Mouse (Mus musculus): ENCODE data around the gene Egf. TPM values are rescaled to one million over a fixed set of nuclear protein-coding genes. Genes with fewer than 3 reads are reported as not detected.
A peak's percentile ranks its signal among the peaks of the same experiment; 100 is the strongest.

Egf gene
- polyA plus RNA-seq, 1 experiment = 3.6 TPM

DNA sequence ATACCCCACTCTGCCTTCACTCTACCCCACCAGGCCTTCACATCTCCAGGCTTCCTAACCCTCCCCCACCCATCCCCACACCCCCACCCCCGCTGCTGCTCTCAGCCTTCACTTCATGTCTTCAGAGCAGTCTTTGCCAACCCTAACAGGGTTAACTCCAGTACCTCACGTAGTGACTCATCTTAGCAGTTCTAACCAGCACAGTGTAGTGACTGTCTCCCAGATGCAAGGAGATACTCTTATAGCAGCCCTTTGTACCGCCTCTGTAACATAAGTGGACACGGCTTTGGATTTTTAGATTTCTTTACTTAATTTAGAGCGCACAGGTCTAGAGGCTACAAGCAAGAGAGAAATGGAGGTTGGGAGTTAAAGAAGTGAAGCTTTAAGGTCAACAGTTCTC, 106.5 kb downstream of the Egf start:
- 89% methylated on average over 5 of the region's 5 CpGs for WGBS
- Histone ChIP-seq H3K4me3 (replicated peaks; ENCODE audit: insufficient read depth, low read depth, low read length) (no peak overlapping the region), H3K4me1 (ENCODE audit: control insufficient read depth, insufficient read depth, low read length) (peaks cover 5% of the 10 kb centered on the region), H3K27ac (ENCODE audit: insufficient read depth, low read length) (no peak overlapping the region), H3K27me3 (ENCODE audit: control insufficient read depth, insufficient read depth, low read length) (no peaks in the 10 kb centered on the region)
- TF ChIP-seq POLR2A (IDR thresholded peaks at IDR 0.05; ENCODE audit: borderline replicate concordance, insufficient read depth, low read length) (no peak), CTCF (IDR thresholded peaks at IDR 0.05; ENCODE audit: borderline replicate concordance, insufficient read depth, low read depth, low read length) (no peak)
- DNase-seq = no peak

GRCm38 (mm10) chr3:129647312-129647711, 107.8 kb downstream of the Egf start:
- Histone ChIP-seq H3K27me3 (ENCODE audit: control insufficient read depth, insufficient read depth, low read length) (no peaks in the 10 kb centered on the region), H3K27ac (ENCODE audit: insufficient read depth, low read length) (no peak overlapping the region), H3K4me1 (ENCODE audit: control insufficient read depth, insufficient read depth, low read length) (peaks cover 2% of the 10 kb centered on the region; the same call in 1 of the 2 replicates), H3K4me3 (replicated peaks; ENCODE audit: insufficient read depth, low read depth, low read length) (no peak overlapping the region)
- no peak for TF ChIP-seq POLR2A (IDR thresholded peaks at IDR 0.05; ENCODE audit: borderline replicate concordance, insufficient read depth, low read length)
- TF ChIP-seq CTCF (IDR thresholded peaks at IDR 0.05; ENCODE audit: borderline replicate concordance, insufficient read depth, low read depth, low read length) = no peak
- WGBS = 83% methylated on average over 10 of the region's 10 CpGs
- DNase-seq = no peak

- Histone ChIP-seq H3K4me1 (ENCODE audit: control insufficient read depth, insufficient read depth, low read length) (peaks cover 2% of the 10 kb centered on the region; the same call in 1 of the 2 replicates), H3K27ac (ENCODE audit: insufficient read depth, low read length) (no peak overlapping the region), H3K27me3 (ENCODE audit: control insufficient read depth, insufficient read depth, low read length) (no peaks in the 10 kb centered on the region), H3K4me3 (replicated peaks; ENCODE audit: insufficient read depth, low read depth, low read length) (no peak overlapping the region)
- 84% methylated on average over 5 of the region's 5 CpGs for WGBS
- no peak for TF ChIP-seq POLR2A (IDR thresholded peaks at IDR 0.05; ENCODE audit: borderline replicate concordance, insufficient read depth, low read length)
- TF ChIP-seq CTCF (IDR thresholded peaks at IDR 0.05; ENCODE audit: borderline replicate concordance, insufficient read depth, low read depth, low read length) = no peak
- no peak for DNase-seq
Measured at GRCm38 (mm10) chr3:129646781-129647180, 108.3 kb downstream of the Egf start.

GRCm38 (mm10) chr3:129645409-129645808, 109.7 kb downstream of the Egf start:
- Histone ChIP-seq H3K4me1 (ENCODE audit: control insufficient read depth, insufficient read depth, low read length) (peaks cover 9% of the 10 kb centered on the region; the same call in 1 of the 2 replicates), H3K27me3 (ENCODE audit: control insufficient read depth, insufficient read depth, low read length) (no peaks in the 10 kb centered on the region), H3K4me3 (replicated peaks; ENCODE audit: insufficient read depth, low read depth, low read length) (no peak overlapping the region), H3K27ac (ENCODE audit: insufficient read depth, low read length) (no peak overlapping the region)
- DNase-seq = no peak
- WGBS = 36% methylated on average over 3 of the region's 3 CpGs
- TF ChIP-seq CTCF (IDR thresholded peaks at IDR 0.05; ENCODE audit: borderline replicate concordance, insufficient read depth, low read depth, low read length) = no peak
- no peak for TF ChIP-seq POLR2A (IDR thresholded peaks at IDR 0.05; ENCODE audit: borderline replicate concordance, insufficient read depth, low read length)

DNA sequence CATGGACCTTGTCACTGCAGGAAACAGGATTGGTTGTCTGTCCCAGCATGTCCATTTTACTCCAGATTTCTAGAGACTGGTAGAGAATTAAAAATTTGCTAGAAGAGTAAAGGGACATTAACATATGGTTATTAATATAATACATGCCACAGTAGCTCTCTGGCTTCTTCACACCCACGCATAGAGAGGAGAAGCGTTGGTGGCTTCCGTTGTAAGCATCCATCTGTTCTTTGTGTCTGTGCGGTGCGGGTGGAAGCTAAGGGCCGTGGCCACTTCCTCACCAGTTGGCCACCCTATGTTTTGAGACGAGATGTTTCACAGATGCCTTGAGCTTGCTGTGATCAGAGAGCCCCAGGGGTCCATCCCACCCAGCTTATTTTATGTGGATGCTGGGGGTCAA, 113.5 kb downstream of the Egf start:
- DNase-seq = peak in 1 of 2 experiments; percentile 47
- Histone ChIP-seq H3K27ac (ENCODE audit: insufficient read depth, low read length) (no peak overlapping the region), H3K4me3 (replicated peaks; ENCODE audit: insufficient read depth, low read depth, low read length) (no peak overlapping the region), H3K4me1 (ENCODE audit: control insufficient read depth, insufficient read depth, low read length) (peaks cover 9% of the 10 kb centered on the region; the same call in 1 of the 2 replicates), H3K27me3 (ENCODE audit: control insufficient read depth, insufficient read depth, low read length) (no peaks in the 10 kb centered on the region)
- TF ChIP-seq CTCF (IDR thresholded peaks at IDR 0.05; ENCODE audit: borderline replicate concordance, insufficient read depth, low read depth, low read length) (no peak), POLR2A (IDR thresholded peaks at IDR 0.05; ENCODE audit: borderline replicate concordance, insufficient read depth, low read length) (no peak)
- WGBS = 20% methylated on average over 7 of the region's 7 CpGs

- H3K27me3 ChIP-seq (ENCODE audit: control insufficient read depth, insufficient read depth, low read length) = no peaks in the 10 kb centered on the region
- no peak overlapping the region for H3K4me3 ChIP-seq (replicated peaks; ENCODE audit: insufficient read depth, low read depth, low read length)
- no peak overlapping the region; the same call in 1 of the 2 replicates for H3K27ac ChIP-seq (ENCODE audit: insufficient read depth, low read length)
- no peak for TF ChIP-seq CTCF (IDR thresholded peaks at IDR 0.05; ENCODE audit: borderline replicate concordance, insufficient read depth, low read depth, low read length)
- no peak for TF ChIP-seq POLR2A (IDR thresholded peaks at IDR 0.05; ENCODE audit: borderline replicate concordance, insufficient read depth, low read length)
- peaks cover 9% of the 10 kb centered on the region; the same call in 1 of the 2 replicates for H3K4me1 ChIP-seq (ENCODE audit: control insufficient read depth, insufficient read depth, low read length)
- DNase-seq = no peak
- 67% methylated on average over 10 of the region's 10 CpGs for WGBS
Measured at GRCm38 (mm10) chr3:129640211-129641000, 114.7 kb downstream of the Egf start.

DNA sequence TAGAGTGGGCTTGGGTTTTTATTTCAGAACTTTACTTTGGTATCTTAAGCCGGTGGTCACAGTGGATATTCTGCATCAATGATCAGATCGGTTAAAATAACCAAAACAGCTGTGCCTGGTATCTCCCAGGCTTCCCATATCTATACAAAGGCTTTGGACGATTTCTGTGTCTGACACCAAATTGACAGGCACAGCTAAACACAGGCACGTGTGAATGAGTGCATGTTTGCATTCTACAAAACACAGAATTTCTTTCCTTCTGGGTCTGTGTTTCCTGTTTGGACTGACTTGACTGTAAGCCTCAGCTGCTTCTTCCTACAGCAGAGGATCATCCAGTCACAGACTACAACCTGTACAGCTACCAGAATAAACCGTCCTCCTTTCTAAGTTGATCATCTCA, 115.4 kb downstream of the Egf start:
- Histone ChIP-seq H3K4me1 (ENCODE audit: control insufficient read depth, insufficient read depth, low read length) (peaks cover 9% of the 10 kb centered on the region; the same call in 1 of the 2 replicates), H3K4me3 (replicated peaks; ENCODE audit: insufficient read depth, low read depth, low read length) (no peak overlapping the region), H3K27ac (ENCODE audit: insufficient read depth, low read length) (no peak overlapping the region), H3K27me3 (ENCODE audit: control insufficient read depth, insufficient read depth, low read length) (no peaks in the 10 kb centered on the region)
- DNase-seq = no peak
- 81% methylated on average over 5 of the region's 5 CpGs for WGBS
- no peak for TF ChIP-seq CTCF (IDR thresholded peaks at IDR 0.05; ENCODE audit: borderline replicate concordance, insufficient read depth, low read depth, low read length)
- no peak for TF ChIP-seq POLR2A (IDR thresholded peaks at IDR 0.05; ENCODE audit: borderline replicate concordance, insufficient read depth, low read length)

- DNase-seq = no peak
- 92% methylated on average over 6 of the region's 6 CpGs for WGBS
Measured at GRCm38 (mm10) chr3:129637446-129637845, 117.7 kb downstream of the Egf start.

More at GRCm38 (mm10) chr3:129637446-129637845, 117.7 kb downstream of the Egf start:
- Histone ChIP-seq H3K27ac (ENCODE audit: insufficient read depth, low read length) (no peak overlapping the region), H3K4me3 (replicated peaks; ENCODE audit: insufficient read depth, low read depth, low read length) (no peak overlapping the region), H3K4me1 (ENCODE audit: control insufficient read depth, insufficient read depth, low read length) (peaks cover 9% of the 10 kb centered on the region; the same call in 1 of the 2 replicates), H3K27me3 (ENCODE audit: control insufficient read depth, insufficient read depth, low read length) (no peaks in the 10 kb centered on the region)
- TF ChIP-seq CTCF (IDR thresholded peaks at IDR 0.05; ENCODE audit: borderline replicate concordance, insufficient read depth, low read depth, low read length) = no peak
- no peak for TF ChIP-seq POLR2A (IDR thresholded peaks at IDR 0.05; ENCODE audit: borderline replicate concordance, insufficient read depth, low read length)
